Mouse (Mus musculus): ENCODE measurements at regions not wholly inside any gene's neighbourhood (a gene's known extent, or its start where the extent isn't known, plus 50 kb on each side); places are given as distances from the start of the nearest gene placed in this dataset.

GRCm38 (mm10) chr8:89672631-89673030, 628.7 kb upstream of the Sall1 start:
- no peak overlapping the region for H3K4me2 ChIP-seq (ENCODE audit: insufficient read depth, low read depth, poor library complexity, severe bottlenecking)
- dilution Hi-C loops (cut with MboI; ENCODE audit: extremely low pct_ligation_motif_present, extremely low pct_unique_long_range_greater_than_20kb, low sequenced_read_pairs): no loop called here
- no peaks in the 10 kb centered on the region for H3K79me2 ChIP-seq (replicated peaks; ENCODE audit: control insufficient read depth, extremely low read depth, insufficient read depth, poor library complexity, severe bottlenecking)
- no peaks in the 10 kb centered on the region for H3K36me3 ChIP-seq (replicated peaks in 1 of 2; ENCODE audit: control insufficient read depth in 1 of 2, insufficient read depth in 1 of 2, low read length in 1 of 2)
- no peak for TF ChIP-seq MEF2A (IDR thresholded peaks at IDR 0.05; ENCODE audit: borderline replicate concordance, low read depth, low read length)
- TF ChIP-seq E2F4 (IDR thresholded peaks at IDR 0.05; ENCODE audit: insufficient replicate concordance, low read depth, low read length): no peak
- TF ChIP-seq RAD21 (IDR thresholded peaks at IDR 0.05; ENCODE audit: low read depth, low read length): no peak
- no peak for TF ChIP-seq PAX5 (IDR thresholded peaks at IDR 0.05; ENCODE audit: low read length)
- in situ Hi-C loops (cut with MboI; ENCODE audit: low pct_ligation_motif_present, low pct_unique_long_range_greater_than_20kb, low sequenced_read_pairs): no loop called here
- no peak overlapping the region for H3K9ac ChIP-seq (ENCODE audit: insufficient read depth, low read depth)
- no peak overlapping the region for H3K4me3 ChIP-seq (replicated peaks in 1 of 3; ENCODE audit: low read depth in 2 of 3, low read length in 2 of 3, poor library complexity in 1 of 3)
- no peak overlapping the region for H3K27ac ChIP-seq (ENCODE audit: insufficient read depth, low read depth)
- no peaks in the 10 kb centered on the region for H3K4me1 ChIP-seq (ENCODE audit: control insufficient read depth in 1 of 2, insufficient read depth in 2 of 2)
- no peak for DNase-seq (ENCODE audit: extremely low read depth)
- H3K9me3 ChIP-seq (replicated peaks; ENCODE audit: low read length): peaks cover 24% of the 10 kb centered on the region
- H3K27me3 ChIP-seq (replicated peaks): no peaks in the 10 kb centered on the region

DNA sequence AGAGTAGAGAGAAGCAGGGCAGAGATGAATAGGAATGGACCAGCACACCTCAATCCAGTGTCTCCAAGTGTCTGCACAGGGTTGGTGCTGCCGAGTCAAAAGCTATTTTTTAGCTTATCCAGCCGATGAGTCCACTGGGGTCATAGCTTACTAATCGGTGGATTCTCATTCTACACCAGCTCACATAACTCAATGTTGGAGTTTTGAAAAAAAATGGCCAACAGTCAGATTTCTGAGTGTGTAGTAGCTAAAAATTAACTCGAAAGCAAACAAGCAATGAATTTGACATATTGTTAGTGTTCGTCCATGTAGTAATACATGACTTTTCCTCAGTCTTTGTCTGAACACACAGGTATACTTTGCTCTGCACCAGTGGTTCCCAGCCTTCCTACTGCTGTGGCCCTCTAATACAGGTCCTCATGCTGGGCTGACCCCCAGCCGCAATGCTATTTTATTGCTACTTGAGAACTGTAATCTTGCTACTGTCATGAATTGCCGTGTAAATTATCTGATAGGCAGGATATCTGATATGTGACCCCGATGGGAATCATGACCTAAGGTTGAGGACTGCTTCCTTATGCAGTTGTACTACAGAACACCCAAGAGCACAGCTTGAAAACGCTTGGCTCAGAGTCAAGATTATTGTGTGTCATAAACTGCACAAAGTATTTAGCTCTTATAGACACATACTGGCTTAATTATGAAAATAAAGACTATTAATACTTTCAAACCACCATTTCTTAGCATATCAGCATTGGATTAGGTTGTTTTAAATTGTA, 621.1 kb upstream of the Sall1 start:
- Histone ChIP-seq H3K79me2 (replicated peaks; ENCODE audit: control insufficient read depth, extremely low read depth, insufficient read depth, poor library complexity, severe bottlenecking) (no peaks in the 10 kb centered on the region), H3K36me3 (replicated peaks in 1 of 2; ENCODE audit: control insufficient read depth in 1 of 2, insufficient read depth in 1 of 2, low read length in 1 of 2) (no peaks in the 10 kb centered on the region), H3K27ac (ENCODE audit: insufficient read depth, low read depth) (no peak overlapping the region), H3K27me3 (replicated peaks) (no peaks in the 10 kb centered on the region), H3K4me1 (ENCODE audit: control insufficient read depth in 1 of 2, insufficient read depth in 2 of 2) (no peaks in the 10 kb centered on the region), H3K9ac (ENCODE audit: insufficient read depth, low read depth) (no peak overlapping the region), H3K4me3 (replicated peaks in 1 of 3; ENCODE audit: low read depth in 2 of 3, low read length in 2 of 3, poor library complexity in 1 of 3) (no peak overlapping the region), H3K9me3 (replicated peaks; ENCODE audit: low read length) (peaks cover 30% of the 10 kb centered on the region), H3K4me2 (ENCODE audit: insufficient read depth, low read depth, poor library complexity, severe bottlenecking) (no peak overlapping the region)
- dilution Hi-C loops (cut with MboI; ENCODE audit: extremely low pct_ligation_motif_present, extremely low pct_unique_long_range_greater_than_20kb, low sequenced_read_pairs): no loop called here
- DNase-seq (ENCODE audit: extremely low read depth): no peak
- TF ChIP-seq SMC3 (IDR thresholded peaks at IDR 0.05; ENCODE audit: low read depth, low read length) (no peak), JUN (IDR thresholded peaks at IDR 0.05; ENCODE audit: insufficient read depth, low read depth, low read length) (no peak)
- in situ Hi-C loops (cut with MboI; ENCODE audit: low pct_ligation_motif_present, low pct_unique_long_range_greater_than_20kb, low sequenced_read_pairs): no loop called here

- Histone ChIP-seq H3K4me1 (ENCODE audit: control insufficient read depth in 1 of 2, insufficient read depth in 2 of 2) (no peaks in the 10 kb centered on the region), H3K9me3 (replicated peaks; ENCODE audit: low read length) (peaks cover 37% of the 10 kb centered on the region), H3K9ac (ENCODE audit: insufficient read depth, low read depth) (no peak overlapping the region), H3K27ac (ENCODE audit: insufficient read depth, low read depth) (no peak overlapping the region), H3K79me2 (replicated peaks; ENCODE audit: control insufficient read depth, extremely low read depth, insufficient read depth, poor library complexity, severe bottlenecking) (no peaks in the 10 kb centered on the region), H3K36me3 (replicated peaks in 1 of 2; ENCODE audit: control insufficient read depth in 1 of 2, insufficient read depth in 1 of 2, low read length in 1 of 2) (no peaks in the 10 kb centered on the region), H3K4me3 (replicated peaks in 1 of 3; ENCODE audit: low read depth in 2 of 3, low read length in 2 of 3, poor library complexity in 1 of 3) (no peak overlapping the region), H3K4me2 (ENCODE audit: insufficient read depth, low read depth, poor library complexity, severe bottlenecking) (no peak overlapping the region), H3K27me3 (replicated peaks) (no peaks in the 10 kb centered on the region)
- TF ChIP-seq ETS1 (conservative IDR thresholded peaks at IDR 0.05; ENCODE audit: low read depth, low read length) (no peak), EP300 (IDR thresholded peaks at IDR 0.05; ENCODE audit: low read length) (no peak), JUND (conservative IDR thresholded peaks at IDR 0.05; ENCODE audit: low read depth, low read length) (no peak), JUN (IDR thresholded peaks at IDR 0.05; ENCODE audit: insufficient read depth, low read depth, low read length) (no peak), PAX5 (IDR thresholded peaks at IDR 0.05; ENCODE audit: low read length) (no peak), IRF4 (IDR thresholded peaks at IDR 0.05; ENCODE audit: low read depth, low read length) (no peak), POLR2AphosphoS2 (IDR thresholded peaks at IDR 0.05; ENCODE audit: low read depth, low read length) (no peak), CTCF (conservative IDR thresholded peaks at IDR 0.05 in 1 of 2, IDR thresholded peaks at IDR 0.05 in 1 of 2; ENCODE audit: low read depth in 2 of 2, low read length in 2 of 2) (no peak), MXI1 (IDR thresholded peaks at IDR 0.05; ENCODE audit: low read depth, low read length) (no peak), NELFE (IDR thresholded peaks at IDR 0.05; ENCODE audit: low read depth, low read length) (no peak), UBTF (IDR thresholded peaks at IDR 0.05; ENCODE audit: low read depth, low read length) (no peak), ZMIZ1 (IDR thresholded peaks at IDR 0.05; ENCODE audit: low read depth, low read length) (no peak), ELF1 (IDR thresholded peaks at IDR 0.05; ENCODE audit: low read depth, low read length) (no peak)
- dilution Hi-C loops (cut with MboI; ENCODE audit: extremely low pct_ligation_motif_present, extremely low pct_unique_long_range_greater_than_20kb, low sequenced_read_pairs) (no loop called here), in situ Hi-C loops (cut with MboI; ENCODE audit: low pct_ligation_motif_present, low pct_unique_long_range_greater_than_20kb, low sequenced_read_pairs) (no loop called here)
- no peak for DNase-seq (ENCODE audit: extremely low read depth)
Observed at GRCm38 (mm10) chr8:89663859-89664258, 619.9 kb upstream of the Sall1 start.
